Mouse (Mus musculus) left cerebral cortex, adult 11 months (tissue): ENCODE measurements at regions not wholly inside any gene's neighbourhood (a gene's known extent, or its start where the extent isn't known, plus 50 kb on each side); places are given as distances from the start of the nearest gene placed in this dataset.
A peak's percentile ranks its signal among the peaks of the same experiment; 100 is the strongest.

Experiments
- DNase-seq: peaks from one replicate; pipeline ENCODE4 v3.0.0; 2022; ENCODE audit warnings: low spot score

DNA sequence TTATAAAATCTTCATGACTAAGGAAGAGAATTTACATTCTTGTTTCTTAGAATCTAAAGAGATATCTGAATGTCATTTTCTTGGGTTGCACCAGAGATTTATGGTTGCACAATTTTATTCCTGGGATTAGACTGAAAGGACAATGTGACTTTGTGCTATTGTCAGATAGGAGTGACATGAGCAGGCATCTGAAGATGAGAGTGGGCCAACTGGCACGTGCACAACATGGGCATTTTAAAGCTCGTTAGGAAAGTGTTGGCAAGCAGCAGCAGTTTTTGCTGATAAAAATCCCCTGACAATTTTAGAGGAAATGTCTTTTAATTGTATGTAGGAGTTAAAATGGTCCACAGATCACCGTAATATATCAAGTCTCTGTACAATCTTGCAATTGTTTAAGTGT, 178.9 kb upstream of the Tecrl start:
- DNase-seq: no peak

DNA sequence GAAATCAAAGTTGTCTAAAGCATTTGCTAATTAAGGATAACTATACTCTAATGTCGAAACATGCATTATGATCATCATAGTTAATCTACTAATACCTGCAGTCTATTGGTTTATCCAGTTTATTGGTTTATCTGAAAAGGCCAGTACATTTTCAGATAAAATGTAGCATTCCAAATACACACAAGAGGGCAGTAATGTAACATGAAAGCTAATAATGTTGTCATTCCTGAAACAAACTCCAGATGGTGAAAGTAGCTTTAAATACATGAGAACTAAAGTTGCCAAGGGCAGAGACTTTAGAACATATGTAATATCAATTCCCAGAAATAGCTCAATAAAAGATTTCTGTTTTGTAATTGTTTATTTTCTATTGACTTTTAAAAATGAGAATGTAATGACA, 163.7 kb upstream of the Tecrl start:
- DNase-seq: peak; percentile 12

DNA sequence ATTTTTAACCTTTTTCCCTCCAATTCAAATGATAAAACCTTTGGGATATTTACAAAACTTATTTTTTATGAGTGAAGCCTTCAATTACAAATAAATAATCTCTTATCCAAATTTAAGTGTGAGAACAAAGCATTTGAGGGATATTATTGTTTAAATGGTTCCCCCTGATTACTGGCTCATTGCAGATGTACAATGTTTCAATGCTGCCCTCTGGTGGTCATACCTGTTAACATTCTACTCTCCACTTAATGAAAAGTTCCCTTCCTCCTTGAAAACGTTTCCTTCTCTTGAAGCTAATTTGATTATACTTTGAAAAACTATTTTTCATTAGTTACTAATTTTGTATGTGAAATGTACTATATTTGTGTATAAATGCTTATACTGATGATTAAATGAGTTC, 129.1 kb upstream of the Tecrl start:
- DNase-seq: peak; percentile 9

DNA sequence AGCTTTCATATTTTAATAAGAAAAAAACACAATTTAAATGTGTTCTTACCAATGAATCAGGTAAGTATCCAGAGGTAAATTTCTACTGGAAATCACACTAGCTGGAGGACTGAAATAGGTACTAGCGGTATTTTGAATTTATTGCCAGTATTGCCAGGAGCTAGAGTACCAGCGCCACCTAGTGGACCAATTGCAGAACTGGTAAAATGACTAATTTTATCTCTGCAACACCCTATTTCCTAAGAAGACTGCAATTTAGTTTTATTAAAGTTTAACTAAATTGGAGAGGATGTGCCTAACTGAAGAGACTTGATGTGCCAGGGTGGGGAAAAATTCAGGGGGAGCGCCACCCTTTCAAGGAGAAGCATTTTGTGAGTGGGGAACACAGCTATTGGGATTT, 85.3 kb upstream of the Tecrl start:
- no peak for DNase-seq

DNA sequence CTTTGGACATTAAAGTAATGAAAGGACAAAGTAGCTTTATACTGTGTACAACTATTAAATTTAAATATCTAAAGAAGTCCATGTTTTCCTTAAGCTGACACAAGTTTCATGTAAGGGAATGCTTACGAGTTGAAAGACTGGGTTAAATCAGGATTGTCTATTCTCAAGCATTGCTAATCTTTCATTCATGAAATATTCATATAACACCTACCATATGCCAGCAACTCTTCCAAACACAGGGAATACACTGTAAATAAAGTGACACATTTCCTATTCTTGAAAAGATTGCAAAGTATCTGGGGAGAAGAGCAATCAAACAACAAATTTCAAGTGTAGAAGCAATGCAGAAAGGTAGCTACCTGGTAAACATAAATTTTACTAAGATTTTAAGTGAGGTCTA, 81.5 kb upstream of the Tecrl start:
- no peak for DNase-seq

DNA sequence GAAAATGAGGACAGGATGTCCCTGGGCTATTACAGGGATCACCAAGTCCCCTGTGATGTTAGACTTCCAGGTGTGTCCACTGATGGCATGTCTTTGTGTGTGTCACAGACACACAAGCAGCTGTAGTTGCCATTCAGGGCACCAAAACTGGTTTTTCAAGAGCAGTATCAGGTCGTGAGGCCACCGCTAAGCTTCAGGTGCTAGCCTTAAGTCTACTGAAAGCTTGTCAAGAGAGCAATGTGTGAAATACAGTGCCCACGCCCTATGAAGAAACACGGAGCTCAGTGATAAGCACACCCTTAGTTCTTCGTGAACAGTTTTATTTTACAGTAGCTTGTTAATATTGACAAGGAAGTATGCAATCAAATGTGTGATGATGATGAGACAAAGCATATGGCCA, 66.7 kb upstream of the Tecrl start:
- DNase-seq: no peak

DNA sequence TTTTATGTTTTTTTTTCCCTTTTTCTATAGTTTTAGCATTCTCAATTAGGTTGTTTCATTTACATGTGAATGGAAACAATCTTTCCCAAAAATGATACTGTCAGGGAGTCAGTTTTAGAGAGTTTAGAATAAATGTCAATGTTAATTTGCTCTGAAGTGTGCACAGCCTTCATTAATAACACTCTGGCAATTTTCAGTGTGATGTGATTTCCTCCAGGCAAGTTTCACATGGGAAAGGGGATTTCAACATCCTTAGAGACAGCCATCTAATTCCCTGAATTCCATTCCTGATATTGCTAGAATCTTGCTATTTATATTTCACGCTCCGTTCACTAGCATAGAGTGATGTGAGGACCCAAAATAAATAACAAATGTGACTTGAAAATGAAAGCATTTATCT, 55.2 kb upstream of the Tecrl start:
- DNase-seq: no peak

DNA sequence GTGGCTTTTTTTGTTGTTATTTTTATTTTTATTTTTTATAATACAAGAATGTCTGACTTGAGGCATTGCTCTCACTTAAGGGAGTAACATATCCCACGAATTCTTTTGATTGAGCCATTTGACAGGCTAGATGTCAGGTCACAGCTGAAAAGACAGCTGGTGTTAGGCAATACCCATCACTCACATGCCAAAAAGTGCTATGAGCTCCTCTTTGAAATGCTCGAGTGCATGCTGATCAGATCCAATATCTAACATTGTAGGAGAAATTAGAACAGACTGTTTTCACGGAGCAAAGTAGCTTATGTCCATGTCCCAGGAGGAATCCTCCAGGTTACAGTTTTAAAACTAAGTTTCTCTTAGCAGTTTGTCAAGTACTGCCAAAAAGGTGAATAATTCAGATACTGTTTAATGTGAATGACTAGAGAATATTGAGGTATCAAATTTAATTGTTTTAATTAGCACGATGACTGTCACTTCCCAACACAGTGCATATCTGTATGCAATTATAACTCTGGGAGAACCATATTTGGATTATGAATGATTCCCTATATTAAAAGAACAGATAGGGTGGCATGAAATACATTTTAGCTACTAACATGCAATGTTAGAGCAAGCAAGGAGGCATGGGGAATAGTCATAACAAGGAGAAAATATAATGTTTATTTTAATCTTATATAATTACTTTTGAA, 50.4 kb upstream of the Tecrl start:
- no peak for DNase-seq
